Mouse (Mus musculus) kidney, embryonic 14.5 days (tissue): ENCODE results near the gene Cers6. TPM values are rescaled to one million over a fixed set of nuclear protein-coding genes. Genes with fewer than 3 reads are reported as not detected.

Source experiments
- ATAC-seq: fragments of 200-750 bp; cut with Nextera tagmentation; 2 replicates; pipeline ENCODE4 v1.8.0; 2017; ENCODE audit warnings: moderate number of reproducible peaks, mild to moderate bottlenecking, moderate TSS enrichment, moderate library complexity; ENCODE audit not compliant: low FRiP score, low TSS enrichment
- H3K27ac ChIP-seq: fragments of 300-500 bp; sonication (generic); 2 replicates; pipeline ENCODE4 v1.5.1; 2014; ENCODE audit warnings: low read depth, mild to moderate bottlenecking, low read length, moderate library complexity, mixed read lengths
- H3K27me3 ChIP-seq: fragments of 300-500 bp; sonication (generic); 2 replicates; pipeline ENCODE4 v1.6.1; 2014; ENCODE audit warnings: mild to moderate bottlenecking, low read length; ENCODE audit not compliant: control insufficient read depth, insufficient read depth
- H3K36me3 ChIP-seq: fragments of 300-500 bp; sonication (generic); 2 replicates; pipeline ENCODE4 v1.6.1; 2014; ENCODE audit warnings: low read length, mixed read lengths; ENCODE audit not compliant: control insufficient read depth, insufficient read depth
- H3K4me1 ChIP-seq: fragments of 300-500 bp; sonication (generic); 2 replicates; pipeline ENCODE4 v1.6.1; 2014; ENCODE audit warnings: low read length, mixed read lengths; ENCODE audit not compliant: control insufficient read depth, insufficient read depth
- H3K4me2 ChIP-seq: fragments of 300-500 bp; sonication (generic); replicated peaks from 2 replicates; pipeline ENCODE4 v1.6.1; 2014; ENCODE audit warnings: low read depth, mild to moderate bottlenecking, low read length
- H3K4me3 ChIP-seq: fragments of 300-500 bp; sonication (generic); 2 replicates; pipeline ENCODE4 v1.5.1; 2014; ENCODE audit warnings: mild to moderate bottlenecking, low read length
- H3K9ac ChIP-seq: fragments of 300-500 bp; sonication (generic); 2 replicates; pipeline ENCODE4 v1.6.1; 2014; ENCODE audit warnings: low read depth, mild to moderate bottlenecking, low read length, moderate library complexity
- H3K9me3 ChIP-seq: fragments of 300-500 bp; sonication (generic); 2 replicates; pipeline ENCODE4 v1.6.1; 2016; ENCODE audit warnings: low read length; ENCODE audit not compliant: control insufficient read depth
- WGBS: fragments of 180-500 bp; shearing (Covaris S2); extraction: QIAGEN DNeasy Blood & Tissue Kit; methylation state at CpG from one replicate; pipeline ENCODE4 v1.1.7; 2014; 5-methylcytosine and 5-hydroxymethylcytosine counted together
- polyA plus RNA-seq: library from polyadenylated mRNA; unstranded; fragments of >200 nt; fragmentation: Nextera tagmentation; extraction: Ambion mirVana; gene quantifications from 2 replicates; pipeline ENCODE4 v1.2.1, GENCODE M21; 2014

The Cers6 gene
- polyA plus RNA-seq, 1 experiment from 2014 or later, result 46.7 TPM

GRCm38 (mm10) chr2:69135661-69136576, 274.7 kb downstream of the Cers6 start, which contains the start of gene Nostrin:
Gene Nostrin, plus strand, starts transcription at chr2:69135800.
- Histone ChIP-seq H3K36me3 (no peaks in the 10 kb centered on the region), H3K27ac (peak within 1 kb of the TSS; percentile 43; the same call in 1 of the 2 replicates), H3K4me2 (peak within 1 kb of the TSS; percentile 1), H3K9me3 (no peaks in the 10 kb centered on the region), H3K9ac (no peak within 1 kb of the TSS), H3K4me3 (peak within 1 kb of the TSS; percentile 7), H3K4me1 (peaks cover 13% of the 10 kb centered on the region), H3K27me3 (no peaks in the 10 kb centered on the region)
- 54% methylated on average over 15 of the region's 15 CpGs for WGBS
- no peak for ATAC-seq

- Histone ChIP-seq H3K4me3 (no peak overlapping the region), H3K36me3 (no peaks in the 10 kb centered on the region), H3K9ac (no peak overlapping the region), H3K9me3 (no peaks in the 10 kb centered on the region), H3K27me3 (no peaks in the 10 kb centered on the region), H3K27ac (no peak overlapping the region), H3K4me1 (peaks cover 13% of the 10 kb centered on the region), H3K4me2 (no peak overlapping the region)
- no peak for ATAC-seq
- 87% methylated on average over 10 of the region's 10 CpGs for WGBS
These were observed 276.3 kb downstream of the Cers6 start for GRCm38 (mm10) chr2:69137406-69138084.

- Histone ChIP-seq H3K4me3 (no peak overlapping the region), H3K27me3 (no peaks in the 10 kb centered on the region), H3K36me3 (no peaks in the 10 kb centered on the region), H3K4me1 (peaks cover 13% of the 10 kb centered on the region), H3K9me3 (no peaks in the 10 kb centered on the region), H3K27ac (no peak overlapping the region), H3K9ac (no peak overlapping the region), H3K4me2 (no peak overlapping the region)
- WGBS, result 67% methylated on average over 4 of the region's 4 CpGs
- ATAC-seq, result no peak
These were observed 277.5 kb downstream of the Cers6 start for GRCm38 (mm10) chr2:69138759-69139158.

GRCm38 (mm10) chr2:69140215-69140614, 279.0 kb downstream of the Cers6 start:
- Histone ChIP-seq H3K27me3 (no peaks in the 10 kb centered on the region), H3K4me1 (peaks cover 6% of the 10 kb centered on the region; the same call in 1 of the 2 replicates), H3K9me3 (no peaks in the 10 kb centered on the region), H3K27ac (no peak overlapping the region), H3K9ac (no peak overlapping the region), H3K4me2 (no peak overlapping the region), H3K4me3 (no peak overlapping the region), H3K36me3 (no peaks in the 10 kb centered on the region)
- ATAC-seq, result no peak
- WGBS, result 78% methylated on average over 2 of the region's 2 CpGs

- Histone ChIP-seq H3K36me3 (no peaks in the 10 kb centered on the region), H3K27ac (no peak overlapping the region), H3K4me1 (0 out of 2 replicates have a peak, but pooled peaks cover 5% of the 10 kb centered on the region), H3K9ac (no peak overlapping the region), H3K4me2 (no peak overlapping the region), H3K9me3 (no peaks in the 10 kb centered on the region), H3K4me3 (no peak overlapping the region), H3K27me3 (no peaks in the 10 kb centered on the region)
- ATAC-seq, result no peak
- 68% methylated on average over 4 of the region's 4 CpGs for WGBS
These were observed 279.6 kb downstream of the Cers6 start for GRCm38 (mm10) chr2:69140816-69141215.

- no peaks in the 10 kb centered on the region for H3K9me3 ChIP-seq
- 69% methylated on average over 3 of the region's 3 CpGs for WGBS
These were observed 287.4 kb downstream of the Cers6 start for GRCm38 (mm10) chr2:69148691-69149090.

GRCm38 (mm10) chr2:69149154-69149553, 287.9 kb downstream of the Cers6 start:
- Histone ChIP-seq H3K9me3 (no peaks in the 10 kb centered on the region), H3K27me3 (no peaks in the 10 kb centered on the region), H3K9ac (no peak overlapping the region), H3K27ac (no peak overlapping the region), H3K36me3 (no peaks in the 10 kb centered on the region), H3K4me2 (no peak overlapping the region), H3K4me3 (no peak overlapping the region), H3K4me1 (no peaks in the 10 kb centered on the region)
- 78% methylated on average over 10 of the region's 10 CpGs for WGBS
- no peak for ATAC-seq

More at GRCm38 (mm10) chr2:69148691-69149090, 287.4 kb downstream of the Cers6 start:
- H3K36me3 ChIP-seq, result no peaks in the 10 kb centered on the region
- no peak overlapping the region for H3K4me2 ChIP-seq
- no peak for ATAC-seq
- H3K4me3 ChIP-seq, result no peak overlapping the region
- no peaks in the 10 kb centered on the region for H3K4me1 ChIP-seq
- H3K27ac ChIP-seq, result no peak overlapping the region
- H3K27me3 ChIP-seq, result no peaks in the 10 kb centered on the region
- H3K9ac ChIP-seq, result no peak overlapping the region

- H3K27me3 ChIP-seq, result no peaks in the 10 kb centered on the region
- ATAC-seq, result no peak
- no peaks in the 10 kb centered on the region for H3K9me3 ChIP-seq
- WGBS, result 83% methylated on average over 5 of the region's 5 CpGs
- no peaks in the 10 kb centered on the region for H3K4me1 ChIP-seq
- no peak overlapping the region for H3K27ac ChIP-seq
- no peaks in the 10 kb centered on the region for H3K36me3 ChIP-seq
- no peak overlapping the region for H3K4me2 ChIP-seq
- H3K9ac ChIP-seq, result no peak overlapping the region
- H3K4me3 ChIP-seq, result no peak overlapping the region
These were observed 289.6 kb downstream of the Cers6 start for GRCm38 (mm10) chr2:69150841-69151240.

GRCm38 (mm10) chr2:69155861-69156260, 294.6 kb downstream of the Cers6 start:
- Histone ChIP-seq H3K27me3 (no peaks in the 10 kb centered on the region), H3K36me3 (no peaks in the 10 kb centered on the region), H3K27ac (peak overlapping the region; percentile 82), H3K4me1 (peaks cover 5% of the 10 kb centered on the region; the same call in 1 of the 2 replicates), H3K4me3 (no peak overlapping the region), H3K9me3 (no peaks in the 10 kb centered on the region), H3K4me2 (no peak overlapping the region), H3K9ac (no peak overlapping the region)
- WGBS, result 30% methylated on average over 3 of the region's 3 CpGs
- peak; percentile 93 for ATAC-seq
